Mouse (Mus musculus) CH12.LX (cell line): ENCODE data around the gene Nsl1.

ENCODE experiments used
- CTCF ChIP-seq, 2 experiments: IDR thresholded peaks in 1 of 2; conservative IDR thresholded peaks in 1 of 2; 2 replicates each; pipeline ENCODE4 v1.5.1; 2011 to 2012; ENCODE audit warnings: low read depth in 2 of 2, low read length in 2 of 2, improper control_type of control experiment in 1 of 2, inconsistent platforms in 1 of 2, mild to moderate bottlenecking in 1 of 2, moderate library complexity in 1 of 2
- MEF2A ChIP-seq: IDR thresholded peaks from 2 replicates; pipeline ENCODE4 v1.6.1; 2014; ENCODE audit warnings: low read depth, mild to moderate bottlenecking, inconsistent platforms, low read length, improper control_type of control experiment, borderline replicate concordance
- NELFE ChIP-seq: IDR thresholded peaks from 2 replicates; pipeline ENCODE4 v1.6.1; 2011; ENCODE audit warnings: low read depth, low read length, improper control_type of control experiment
- POLR2A ChIP-seq: IDR thresholded peaks from 2 replicates; pipeline ENCODE4 v1.6.1; 2011; ENCODE audit warnings: low read depth, mild to moderate bottlenecking, improper control_type of control experiment, low read length
- POLR2AphosphoS2 ChIP-seq: IDR thresholded peaks from 2 replicates; pipeline ENCODE4 v1.6.1; 2011; ENCODE audit warnings: low read depth, low read length, improper control_type of control experiment

- TF ChIP-seq POLR2A = no peak
- no peak for TF ChIP-seq CTCF (conservative IDR thresholded peaks at IDR 0.05 in 1 of 2, IDR thresholded peaks at IDR 0.05 in 1 of 2; ENCODE audit: low read depth in 2 of 2, low read length in 2 of 2)
- no peak for TF ChIP-seq POLR2AphosphoS2
- no peak for TF ChIP-seq NELFE
- TF ChIP-seq MEF2A = no peak
Observed at GRCm38 (mm10) chr1:191042106-191042505, 20.7 kb upstream of the Nsl1 start.
